Mouse (Mus musculus) heart, adult 2 months (tissue): Measurements from ENCODE around the gene Rapgef5.

Source experiments
- CTCF ChIP-seq: fragments of 200-600 bp; IDR thresholded peaks from 2 replicates; pipeline ENCODE4 v1.8.1; 2022; ENCODE audit warnings: antibody characterized with exemption, mild to moderate bottlenecking, moderate library complexity
- EP300 ChIP-seq: fragments of 200-500 bp; IDR thresholded peaks from 2 replicates; pipeline ENCODE4 v1.6.1; 2011; ENCODE audit warnings: low read depth, low read length, control low read depth; ENCODE audit not compliant: insufficient read depth
- POLR2A ChIP-seq: fragments of 200-500 bp; IDR thresholded peaks from 2 replicates; pipeline ENCODE4 v1.6.1; 2011; ENCODE audit warnings: mild to moderate bottlenecking, low read depth, low read length, control low read depth; ENCODE audit not compliant: insufficient read depth

- no peak for TF ChIP-seq CTCF
- no peak for TF ChIP-seq EP300
- TF ChIP-seq POLR2A = no peak
These were observed 272.3 kb downstream of the Rapgef5 start for GRCm38 (mm10) chr12:117788513-117789011.
